Mouse (Mus musculus) liver, adult 2 months (tissue): Measurements from ENCODE around the gene Gnai2.

Experiments used
- CTCF ChIP-seq: fragments of 200-500 bp; IDR thresholded peaks from 2 replicates; pipeline ENCODE4 v1.5.1; 2011; ENCODE audit warnings: low read depth, low read length, control low read depth
- POLR2A ChIP-seq: fragments of 200-500 bp; IDR thresholded peaks from 2 replicates; pipeline ENCODE4 v1.6.1; 2011; ENCODE audit warnings: low read length, control low read depth; ENCODE audit not compliant: insufficient read depth; ENCODE audit errors: extremely low read depth

GRCm38 (mm10) chr9:107631861-107632260 is 3.3 kb downstream of the Gnai2 start:
- TF ChIP-seq CTCF (no peak), POLR2A (no peak)
